Mouse (Mus musculus) liver, postnatal 0 days (tissue): ENCODE results near the gene Adamtsl2.

Experiments used
- CTCF ChIP-seq: sonication (generic); IDR thresholded peaks from 2 replicates; pipeline ENCODE4 v1.5.1; 2016; ENCODE audit warnings: antibody characterized with exemption, low read depth
- EP300 ChIP-seq: IDR thresholded peaks from 2 replicates; pipeline ENCODE4 v1.6.1; 2016; ENCODE audit warnings: antibody characterized with exemption, low read depth, mild to moderate bottlenecking

DNA sequence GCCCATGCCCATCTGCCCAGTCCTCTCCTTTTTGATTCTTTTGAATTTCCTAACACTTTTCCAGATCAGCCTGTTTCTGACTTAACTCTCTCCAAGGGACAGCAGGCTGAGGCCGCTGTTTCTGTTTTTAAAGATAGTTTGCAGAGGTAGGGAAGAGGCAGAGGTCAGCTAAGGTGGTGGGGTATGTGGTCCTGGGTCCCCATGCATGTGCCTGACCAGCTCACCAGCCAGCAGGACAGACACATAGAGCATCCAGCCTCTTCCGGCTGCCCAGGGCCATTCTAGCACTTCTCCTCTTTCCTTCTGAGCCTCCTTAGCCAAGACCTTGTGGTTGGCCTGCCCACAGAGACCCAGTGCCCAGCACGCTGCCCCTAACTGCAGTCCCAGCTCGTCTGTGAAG, 20.9 kb upstream of the Adamtsl2 start:
- TF ChIP-seq CTCF (no peak), EP300 (no peak)
